Mouse (Mus musculus): ENCODE data around the gene Zmym4. TPM values are rescaled to one million over a fixed set of nuclear protein-coding genes. Genes with fewer than 3 reads are reported as not detected.
A peak's percentile ranks its signal among the peaks of the same experiment; 100 is the strongest.

Gene Zmym4
- polyA plus RNA-seq, 1 experiment from 2014 or later, result 12.9 TPM

GRCm38 (mm10) chr4:126889879-126890278 is 78.1 kb downstream of the Zmym4 start:
- H3K9ac ChIP-seq, result no peak overlapping the region
- no peak overlapping the region for H3K27ac ChIP-seq (replicated peaks)
- H3K4me1 ChIP-seq, result no peaks in the 10 kb centered on the region
- no peak overlapping the region for H3K4me3 ChIP-seq
- H3K9me3 ChIP-seq, result no peaks in the 10 kb centered on the region
- H3K27me3 ChIP-seq (replicated peaks), result no peaks in the 10 kb centered on the region
- ATAC-seq (ENCODE audit: extremely low read depth, insufficient number of reproducible peaks, low FRiP score, low TSS enrichment), result no peak
- H3K4me2 ChIP-seq, result no peak overlapping the region
- peaks cover 78% of the 10 kb centered on the region for H3K36me3 ChIP-seq
- WGBS, result 83% methylated on average over 8 of the region's 8 CpGs

- ATAC-seq (ENCODE audit: extremely low read depth, insufficient number of reproducible peaks, low FRiP score, low TSS enrichment), result no peak
- Histone ChIP-seq H3K36me3 (peaks cover 69% of the 10 kb centered on the region), H3K27me3 (replicated peaks) (no peaks in the 10 kb centered on the region), H3K4me2 (no peak overlapping the region), H3K9ac (no peak overlapping the region), H3K4me3 (no peak overlapping the region), H3K4me1 (no peaks in the 10 kb centered on the region), H3K27ac (replicated peaks) (no peak overlapping the region), H3K9me3 (no peaks in the 10 kb centered on the region)
- 64% methylated on average over 1 of the region's 1 CpGs for WGBS
Observed at GRCm38 (mm10) chr4:126885953-126886352, 82.0 kb downstream of the Zmym4 start.

GRCm38 (mm10) chr4:126883602-126884001 is 84.3 kb downstream of the Zmym4 start:
- Histone ChIP-seq H3K9ac (no peak overlapping the region), H3K27ac (replicated peaks) (no peak overlapping the region), H3K27me3 (replicated peaks) (no peaks in the 10 kb centered on the region), H3K4me2 (no peak overlapping the region), H3K9me3 (no peaks in the 10 kb centered on the region), H3K36me3 (peaks cover 71% of the 10 kb centered on the region), H3K4me3 (no peak overlapping the region), H3K4me1 (no peaks in the 10 kb centered on the region)
- WGBS, result 97% methylated on average over 5 of the region's 5 CpGs
- no peak for ATAC-seq (ENCODE audit: extremely low read depth, insufficient number of reproducible peaks, low FRiP score, low TSS enrichment)

- no peak overlapping the region for H3K9ac ChIP-seq
- no peaks in the 10 kb centered on the region for H3K4me1 ChIP-seq
- no peaks in the 10 kb centered on the region for H3K9me3 ChIP-seq
- H3K4me3 ChIP-seq, result no peak overlapping the region
- peaks cover 81% of the 10 kb centered on the region for H3K36me3 ChIP-seq
- H3K27me3 ChIP-seq (replicated peaks), result no peaks in the 10 kb centered on the region
- H3K27ac ChIP-seq (replicated peaks), result no peak overlapping the region
- ATAC-seq (ENCODE audit: extremely low read depth, insufficient number of reproducible peaks, low FRiP score, low TSS enrichment), result no peak
- H3K4me2 ChIP-seq, result no peak overlapping the region
- 84% methylated on average over 5 of the region's 5 CpGs for WGBS
Observed at GRCm38 (mm10) chr4:126879560-126880275, 88.2 kb downstream of the Zmym4 start.

- ATAC-seq (ENCODE audit: extremely low read depth, insufficient number of reproducible peaks, low FRiP score, low TSS enrichment), result no peak
- Histone ChIP-seq H3K27ac (replicated peaks) (no peak overlapping the region), H3K9me3 (no peaks in the 10 kb centered on the region), H3K27me3 (replicated peaks) (no peaks in the 10 kb centered on the region), H3K4me3 (no peak overlapping the region), H3K36me3 (peaks cover 73% of the 10 kb centered on the region), H3K9ac (no peak overlapping the region), H3K4me1 (no peaks in the 10 kb centered on the region), H3K4me2 (no peak overlapping the region)
- WGBS, result 75% methylated on average over 7 of the region's 7 CpGs
Observed at GRCm38 (mm10) chr4:126872717-126873116, 95.2 kb downstream of the Zmym4 start.

- no peak overlapping the region for H3K4me3 ChIP-seq
- peaks cover 75% of the 10 kb centered on the region for H3K36me3 ChIP-seq
- no peaks in the 10 kb centered on the region for H3K9me3 ChIP-seq
- 90% methylated on average over 12 of the region's 12 CpGs for WGBS
- no peaks in the 10 kb centered on the region for H3K27me3 ChIP-seq (replicated peaks)
- H3K4me2 ChIP-seq, result no peak overlapping the region
- no peaks in the 10 kb centered on the region for H3K4me1 ChIP-seq
- H3K27ac ChIP-seq (replicated peaks), result no peak overlapping the region
- no peak for ATAC-seq (ENCODE audit: extremely low read depth, insufficient number of reproducible peaks, low FRiP score, low TSS enrichment)
- no peak overlapping the region for H3K9ac ChIP-seq
Observed at GRCm38 (mm10) chr4:126868699-126869098, 99.2 kb downstream of the Zmym4 start.

GRCm38 (mm10) chr4:126861514-126862266 is 106.2 kb downstream of the Zmym4 start:
- no peak overlapping the region for H3K4me3 ChIP-seq
- no peaks in the 10 kb centered on the region for H3K9me3 ChIP-seq
- no peak for ATAC-seq (ENCODE audit: extremely low read depth, insufficient number of reproducible peaks, low FRiP score, low TSS enrichment)
- H3K4me2 ChIP-seq, result no peak overlapping the region
- H3K27ac ChIP-seq (replicated peaks), result no peak overlapping the region
- H3K9ac ChIP-seq, result no peak overlapping the region
- 72% methylated on average over 11 of the region's 11 CpGs for WGBS
- H3K27me3 ChIP-seq (replicated peaks), result no peaks in the 10 kb centered on the region
- peaks cover 74% of the 10 kb centered on the region for H3K36me3 ChIP-seq
- H3K4me1 ChIP-seq, result no peaks in the 10 kb centered on the region

- no peak overlapping the region for H3K27ac ChIP-seq (replicated peaks)
- H3K9ac ChIP-seq, result no peak overlapping the region
- H3K36me3 ChIP-seq, result peaks cover 67% of the 10 kb centered on the region
- ATAC-seq (ENCODE audit: extremely low read depth, insufficient number of reproducible peaks, low FRiP score, low TSS enrichment), result no peak
- H3K9me3 ChIP-seq, result no peaks in the 10 kb centered on the region
- no peak overlapping the region for H3K4me2 ChIP-seq
- no peaks in the 10 kb centered on the region for H3K4me1 ChIP-seq
- no peaks in the 10 kb centered on the region for H3K27me3 ChIP-seq (replicated peaks)
- no peak overlapping the region for H3K4me3 ChIP-seq
- 94% methylated on average over 9 of the region's 9 CpGs for WGBS
Observed at GRCm38 (mm10) chr4:126860268-126860986, 107.5 kb downstream of the Zmym4 start.

GRCm38 (mm10) chr4:126852971-126853370 is 115.0 kb downstream of the Zmym4 start:
- 53% methylated on average over 11 of the region's 11 CpGs for WGBS
- no peaks in the 10 kb centered on the region for H3K9me3 ChIP-seq

GRCm38 (mm10) chr4:126850778-126851080 is 117.2 kb downstream of the Zmym4 start:
- Histone ChIP-seq H3K27me3 (replicated peaks) (no peaks in the 10 kb centered on the region), H3K4me2 (no peak overlapping the region), H3K36me3 (peaks cover 76% of the 10 kb centered on the region), H3K9ac (peak overlapping the region; percentile 56), H3K4me3 (no peak overlapping the region), H3K27ac (replicated peaks) (peak overlapping the region; percentile 84), H3K4me1 (peaks cover 21% of the 10 kb centered on the region), H3K9me3 (no peaks in the 10 kb centered on the region)
- WGBS, result 30% methylated on average over 4 of the region's 4 CpGs
- no peak for ATAC-seq (ENCODE audit: extremely low read depth, insufficient number of reproducible peaks, low FRiP score, low TSS enrichment)

More at GRCm38 (mm10) chr4:126852971-126853370, 115.0 kb downstream of the Zmym4 start:
- H3K4me1 ChIP-seq, result peaks cover 21% of the 10 kb centered on the region
- peaks cover 57% of the 10 kb centered on the region for H3K36me3 ChIP-seq
- H3K27ac ChIP-seq (replicated peaks), result no peak overlapping the region
- no peak overlapping the region for H3K4me3 ChIP-seq
- ATAC-seq (ENCODE audit: extremely low read depth, insufficient number of reproducible peaks, low FRiP score, low TSS enrichment), result no peak
- H3K9ac ChIP-seq, result no peak overlapping the region
- no peak overlapping the region for H3K4me2 ChIP-seq
- no peaks in the 10 kb centered on the region for H3K27me3 ChIP-seq (replicated peaks)

GRCm38 (mm10) chr4:126850019-126850777 is 117.7 kb downstream of the Zmym4 start:
- ATAC-seq (ENCODE audit: extremely low read depth, insufficient number of reproducible peaks, low FRiP score, low TSS enrichment), result no peak; the same call in 1 of the 2 replicates
- Histone ChIP-seq H3K27ac (replicated peaks) (peak overlapping the region; percentile 84), H3K27me3 (replicated peaks) (no peaks in the 10 kb centered on the region), H3K9ac (peak overlapping the region; percentile 59), H3K36me3 (peaks cover 73% of the 10 kb centered on the region), H3K4me1 (peaks cover 21% of the 10 kb centered on the region), H3K9me3 (no peaks in the 10 kb centered on the region), H3K4me3 (no peak overlapping the region), H3K4me2 (no peak overlapping the region)
- 56% methylated on average over 7 of the region's 7 CpGs for WGBS
